Mouse (Mus musculus) hindbrain, postnatal 0 days (tissue): ENCODE measurements at regions not wholly inside any gene's neighbourhood (a gene's known extent, or its start where the extent isn't known, plus 50 kb on each side); places are given as distances from the start of the nearest gene placed in this dataset.
"Not testable (repeated sequence)": the region's sequence is repeated elsewhere in the genome, so short reads cannot be mapped to it uniquely, and the experiment has no call there.

Source experiments
- ATAC-seq: fragments of 200-750 bp; cut with Nextera tagmentation; 2 replicates; pipeline ENCODE4 v1.8.0; 2017; ENCODE audit warnings: mild to moderate bottlenecking, moderate TSS enrichment, moderate library complexity
- DNase-seq: peaks from one replicate; pipeline ENCODE4 v3.0.0-alpha.2; 2015; ENCODE audit warnings: low spot score
- H3K27ac ChIP-seq: fragments of 300-500 bp; sonication (generic); 2 replicates; pipeline ENCODE4 v1.5.1; 2014; ENCODE audit warnings: mild to moderate bottlenecking
- H3K27me3 ChIP-seq: fragments of 300-500 bp; sonication (generic); 2 replicates; pipeline ENCODE4 v1.6.1; 2014; ENCODE audit warnings: low read length, mixed read lengths; ENCODE audit not compliant: insufficient read depth
- H3K36me3 ChIP-seq: fragments of 300-500 bp; sonication (generic); 2 replicates; pipeline ENCODE4 v1.6.1; 2014; ENCODE audit warnings: low read length, mixed read lengths; ENCODE audit not compliant: insufficient read depth
- H3K4me1 ChIP-seq: fragments of 300-500 bp; sonication (generic); 2 replicates; pipeline ENCODE4 v1.6.1; 2014; ENCODE audit warnings: antibody characterized with exemption, low read length, mixed read lengths; ENCODE audit not compliant: insufficient read depth
- H3K4me2 ChIP-seq: fragments of 300-500 bp; sonication (generic); 2 replicates; pipeline ENCODE4 v1.6.1; 2014; ENCODE audit warnings: low read depth, mild to moderate bottlenecking, low read length, moderate library complexity, mixed read lengths
- H3K4me3 ChIP-seq: fragments of 300-500 bp; sonication (generic); 2 replicates; pipeline ENCODE4 v1.5.1; 2014; ENCODE audit warnings: low read length
- H3K9ac ChIP-seq: fragments of 300-500 bp; sonication (generic); replicated peaks from 2 replicates; pipeline ENCODE4 v1.6.1; 2014; ENCODE audit warnings: mild to moderate bottlenecking, low read length, moderate library complexity, mixed read lengths
- H3K9me3 ChIP-seq: fragments of 300-500 bp; sonication (generic); 2 replicates; pipeline ENCODE4 v1.6.1; 2016; ENCODE audit warnings: low read length, mixed read lengths
- CTCF ChIP-seq: IDR thresholded peaks from 2 replicates; pipeline ENCODE4 v1.5.1; 2016; ENCODE audit warnings: antibody characterized with exemption, control low read depth, low read depth
- WGBS: fragments of 180-500 bp; shearing (Covaris S2); extraction: QIAGEN DNeasy Blood & Tissue Kit; methylation state at CpG from one replicate; pipeline ENCODE4 v1.1.7; 2014; 5-methylcytosine and 5-hydroxymethylcytosine counted together

DNA sequence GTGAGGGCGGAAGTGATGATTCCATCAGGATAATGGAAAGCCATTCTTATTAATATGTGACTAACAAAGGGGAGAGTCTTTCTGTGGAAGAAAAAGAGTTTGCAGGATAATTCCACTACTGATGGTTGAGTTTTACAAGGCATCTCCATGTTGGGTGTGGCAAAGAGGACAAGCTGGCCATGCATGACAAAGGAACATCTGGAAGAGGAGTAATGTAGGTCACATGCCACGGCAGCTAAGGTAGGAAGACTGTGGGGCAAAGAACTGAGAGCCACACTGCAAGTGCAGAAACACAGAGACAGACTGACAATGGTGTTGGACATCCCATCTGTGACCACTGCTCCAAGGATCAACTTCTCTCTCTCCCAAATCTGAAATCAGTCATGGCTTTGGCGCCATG is 196.4 kb upstream of the Gdi2 start:
- WGBS = 83% methylated on average over 3 of the region's 3 CpGs
- Histone ChIP-seq H3K9me3 (0 out of 2 replicates have a peak, but pooled peaks cover 2% of the 10 kb centered on the region), H3K27ac (no peak overlapping the region), H3K27me3 (no peaks in the 10 kb centered on the region), H3K9ac (no peak overlapping the region), H3K4me3 (no peak overlapping the region), H3K4me2 (no peak overlapping the region), H3K36me3 (no peaks in the 10 kb centered on the region), H3K4me1 (no peaks in the 10 kb centered on the region)
- DNase-seq (no peak), ATAC-seq (no peak)
- TF ChIP-seq CTCF = no peak

DNA sequence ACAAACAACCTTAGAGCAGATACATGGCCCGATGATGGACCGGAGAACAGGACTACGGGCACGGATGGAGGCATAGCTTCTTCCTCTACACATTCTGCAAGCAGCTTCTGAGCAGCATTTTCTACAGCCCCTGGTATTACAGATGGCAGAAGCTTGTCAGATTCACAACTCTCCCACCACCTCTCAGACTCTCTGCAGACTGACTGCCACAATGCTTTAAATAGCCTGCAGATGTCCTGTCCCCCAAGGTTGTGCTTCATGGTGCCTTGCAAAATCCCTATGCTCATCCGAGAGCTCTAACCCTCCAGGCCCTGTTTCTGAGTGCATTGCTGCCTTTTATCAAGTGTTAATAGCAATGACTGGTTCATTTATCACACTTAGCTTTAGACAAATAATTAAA is 194.3 kb upstream of the Gdi2 start:
- no peak for ATAC-seq
- Histone ChIP-seq H3K9ac (no peak overlapping the region), H3K36me3 (no peaks in the 10 kb centered on the region), H3K9me3 (no peaks in the 10 kb centered on the region), H3K27me3 (no peaks in the 10 kb centered on the region), H3K4me2 (no peak overlapping the region), H3K4me3 (no peak overlapping the region), H3K27ac (no peak overlapping the region), H3K4me1 (no peaks in the 10 kb centered on the region)
- TF ChIP-seq CTCF = no peak
- DNase-seq = no peak
- WGBS = 95% methylated on average over 5 of the region's 5 CpGs

DNA sequence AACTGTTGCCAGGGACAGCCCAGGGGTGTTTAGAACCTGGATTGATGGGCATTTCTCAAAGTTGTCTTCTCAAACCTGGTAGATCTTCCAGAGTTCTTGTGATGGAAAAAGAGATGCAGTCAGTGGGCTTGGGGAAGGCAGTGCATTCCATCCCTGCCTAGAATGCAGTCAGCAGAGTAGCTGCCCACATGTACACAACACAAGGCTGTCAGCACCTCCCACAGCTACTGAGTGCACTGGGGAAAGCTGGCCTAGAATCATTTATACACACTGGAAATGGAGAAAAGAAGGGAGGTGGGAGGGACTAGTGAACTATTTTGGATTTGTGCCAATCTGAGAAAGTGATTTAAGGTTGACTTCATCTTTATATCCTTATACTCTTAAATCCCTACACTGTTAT is 183.0 kb upstream of the Gdi2 start:
- not testable (repeated sequence) for H3K4me1 ChIP-seq, H3K4me2 ChIP-seq, H3K27ac ChIP-seq, H3K9ac ChIP-seq, H3K9me3 ChIP-seq, DNase-seq, H3K4me3 ChIP-seq, H3K36me3 ChIP-seq, ATAC-seq
- peaks cover 22% of the 10 kb centered on the region for H3K27me3 ChIP-seq

- no peak for DNase-seq
- peaks cover 23% of the 10 kb centered on the region for H3K27me3 ChIP-seq
Measured at GRCm38 (mm10) chr13:3358079-3358608, 179.7 kb upstream of the Gdi2 start.

DNA sequence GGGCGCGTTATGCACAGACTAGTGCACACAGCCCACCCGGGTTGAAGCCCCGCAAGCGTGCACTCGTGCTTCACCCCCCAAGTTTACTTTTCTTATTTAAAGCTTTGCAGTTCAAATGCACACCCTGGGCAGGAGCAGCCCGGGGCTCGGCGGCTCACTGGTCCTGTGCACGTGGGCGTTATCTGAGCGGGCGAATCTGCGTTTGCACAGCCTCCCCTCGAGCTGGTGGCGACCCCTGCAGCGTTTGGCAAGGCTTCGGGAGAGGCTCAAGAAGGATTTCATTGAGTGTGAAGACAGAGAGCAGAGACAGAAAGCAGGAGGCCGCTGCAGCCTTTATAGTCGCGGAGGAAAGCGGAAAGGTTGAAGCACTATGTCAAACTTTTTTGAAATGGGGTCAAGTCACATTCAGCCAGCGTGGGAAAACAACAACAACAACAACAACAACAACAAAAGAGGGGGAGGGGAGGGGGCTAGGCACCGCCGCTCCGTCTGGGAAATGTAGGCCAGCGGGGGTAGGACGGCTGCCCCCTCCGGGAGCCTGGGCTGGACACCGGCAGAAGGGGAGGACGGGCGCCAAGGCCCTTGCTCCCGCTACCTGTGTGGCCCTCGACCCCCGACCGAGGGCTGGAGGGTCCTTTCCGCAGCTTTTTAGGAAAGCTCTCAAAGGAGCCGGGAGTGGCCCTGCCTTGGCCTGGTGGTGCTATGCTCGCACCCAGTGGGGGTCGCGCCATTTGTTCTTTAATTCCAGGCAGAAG is 178.7 kb upstream of the Gdi2 start:
- no peak overlapping the region for H3K27ac ChIP-seq
- peaks cover 23% of the 10 kb centered on the region for H3K27me3 ChIP-seq
- WGBS = 2% methylated on average over 41 of the region's 41 CpGs
- H3K36me3 ChIP-seq = no peaks in the 10 kb centered on the region
- DNase-seq (peak; percentile 40), ATAC-seq (peak; percentile 43)
- no peak for TF ChIP-seq CTCF
- no peak overlapping the region for H3K9ac ChIP-seq
- no peaks in the 10 kb centered on the region for H3K9me3 ChIP-seq
- H3K4me2 ChIP-seq = peak overlapping the region; percentile 94
- peaks cover 5% of the 10 kb centered on the region; the same call in 1 of the 2 replicates for H3K4me1 ChIP-seq
- peak overlapping the region; percentile 56 for H3K4me3 ChIP-seq

More at GRCm38 (mm10) chr13:3358079-3358608, 179.7 kb upstream of the Gdi2 start:
- peak overlapping the region; percentile 56 for H3K4me3 ChIP-seq
- H3K4me2 ChIP-seq = peak overlapping the region; percentile 94
- H3K9ac ChIP-seq = 0 out of 2 replicates have a peak overlapping the region, but pooled peaks have one; percentile 1
- 3% methylated on average over 45 of the region's 45 CpGs for WGBS
- no peak for TF ChIP-seq CTCF
- H3K9me3 ChIP-seq = no peaks in the 10 kb centered on the region
- no peaks in the 10 kb centered on the region for H3K36me3 ChIP-seq
- peak; percentile 8; the same call in 1 of the 2 replicates for ATAC-seq
- peaks cover 5% of the 10 kb centered on the region; the same call in 1 of the 2 replicates for H3K4me1 ChIP-seq
- no peak overlapping the region for H3K27ac ChIP-seq

DNA sequence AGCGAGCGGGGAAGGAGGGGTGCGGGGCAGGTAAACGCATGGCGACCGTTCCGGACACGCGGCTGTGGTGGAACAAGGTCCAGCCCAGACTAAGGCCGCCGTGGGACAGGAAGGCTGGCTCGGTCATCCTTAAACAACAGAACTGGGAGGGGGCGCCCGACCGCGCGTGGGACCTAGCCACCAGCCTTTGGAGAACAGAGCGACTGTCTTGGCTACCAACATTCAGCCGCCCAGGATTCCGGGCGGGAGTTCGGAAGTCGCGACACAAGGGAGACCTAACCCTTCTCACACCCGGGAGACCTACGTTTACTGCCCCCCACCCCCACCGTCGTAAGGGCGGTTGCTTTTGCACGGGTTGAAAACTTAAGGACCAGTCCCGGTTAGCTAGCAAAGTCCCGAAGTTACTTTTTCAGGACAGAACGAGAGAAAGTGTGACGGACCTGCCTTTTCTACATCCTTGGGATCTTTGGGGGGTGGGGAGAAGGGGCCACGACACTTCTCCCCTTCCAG is 178.1 kb upstream of the Gdi2 start:
- not testable (repeated sequence) for H3K9me3 ChIP-seq, H3K9ac ChIP-seq, H3K4me1 ChIP-seq, H3K27ac ChIP-seq, DNase-seq, H3K36me3 ChIP-seq
- Histone ChIP-seq H3K4me2 (peak overlapping the region; percentile 94), H3K27me3 (peaks cover 23% of the 10 kb centered on the region), H3K4me3 (peak overlapping the region; percentile 56)
- WGBS = 1% methylated on average over 35 of the region's 35 CpGs
- peak; percentile 1; the same call in 1 of the 2 replicates for ATAC-seq
